Mouse (Mus musculus) activated CD4-positive, CD25-positive, alpha-beta regulatory T cell, adult 4 months (primary cell): ENCODE measurements around the gene Manf. TPM values are rescaled to one million over a fixed set of nuclear protein-coding genes. Genes with fewer than 3 reads are reported as not detected.
A peak's percentile ranks its signal among the peaks of the same experiment; 100 is the strongest.

Source experiments
- ATAC-seq: one replicate; pipeline ENCODE4 v1.8.0; 2017
- polyA plus RNA-seq, 2 experiments: library from polyadenylated mRNA; unstranded; fragments of 100-300 nt; shearing (Covaris generic); gene quantifications; one replicate each; pipeline ENCODE4 v1.2.1; 2017

Gene Manf
- polyA plus RNA-seq, 2 experiments from 2014 or later: 150 to 198 TPM

DNA sequence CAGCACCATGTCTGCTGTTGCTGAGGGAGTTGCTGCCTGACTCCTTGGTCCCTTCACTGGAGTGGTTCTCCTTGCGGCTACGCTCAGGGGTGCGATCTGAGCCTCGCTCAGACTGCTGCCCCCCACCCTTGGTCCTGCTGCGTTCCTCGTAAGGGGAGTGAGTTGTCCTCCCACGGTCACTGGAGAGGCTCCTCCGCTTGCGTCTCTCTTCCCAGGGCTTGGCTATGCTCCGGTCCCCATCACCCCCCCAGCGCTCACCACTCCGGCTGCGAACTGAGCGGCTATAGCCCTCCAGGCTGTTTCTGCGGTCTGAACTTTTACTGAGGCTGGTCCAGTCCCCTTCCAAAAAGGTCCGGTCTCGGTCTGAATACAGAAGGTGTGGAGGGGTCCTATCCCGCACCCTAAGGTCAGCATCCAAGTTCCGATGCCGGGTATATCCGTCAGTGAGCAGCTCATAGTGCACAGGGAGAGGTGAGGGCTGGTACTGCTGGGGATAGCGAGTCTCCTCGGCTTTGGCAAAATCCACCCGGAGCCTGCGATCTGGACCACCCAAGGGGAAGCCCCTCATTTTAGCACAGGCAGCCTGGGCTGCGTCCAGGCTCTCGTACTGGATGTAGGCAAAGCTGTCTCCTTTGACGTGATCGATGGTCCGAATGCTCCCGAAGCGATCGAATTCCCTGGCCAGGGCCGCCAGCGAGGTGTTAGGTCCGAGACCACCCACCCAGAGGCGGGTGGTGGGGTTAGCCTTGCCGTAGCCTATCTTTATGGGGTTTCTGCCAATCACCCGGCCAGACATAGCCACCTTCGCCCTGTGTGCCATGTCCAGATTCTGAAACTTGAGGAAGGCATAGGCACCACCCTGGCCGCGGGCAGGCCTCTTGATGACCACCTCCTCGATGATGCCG lies 6.5 kb downstream of the Manf start:
- ATAC-seq: no peak

GRCm38 (mm10) chr9:106884306-106884705 lies 7.5 kb downstream of the Manf start:
- no peak for ATAC-seq

DNA sequence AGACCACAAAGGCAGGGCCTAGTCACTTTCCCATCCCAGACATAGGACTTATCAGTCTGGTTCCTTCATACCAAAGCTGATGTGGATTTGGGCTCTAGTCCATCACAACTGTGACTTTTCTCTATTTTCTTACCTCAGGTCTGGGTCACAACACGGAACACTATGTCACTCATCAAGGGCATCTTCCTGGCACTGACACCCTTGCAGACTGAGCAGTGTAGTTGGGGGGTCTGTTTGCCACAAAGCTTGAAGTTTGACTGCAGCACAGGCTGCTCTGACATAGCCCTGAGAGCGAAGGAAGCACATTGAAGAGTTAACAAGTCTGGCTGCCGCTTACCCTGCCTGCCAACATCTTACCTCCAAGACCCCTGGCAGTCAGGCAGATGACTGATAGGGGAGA lies 8.7 kb downstream of the Manf start:
- no peak for ATAC-seq

- ATAC-seq: no peak
Observed at GRCm38 (mm10) chr9:106882176-106882575, 9.6 kb downstream of the Manf start.

DNA sequence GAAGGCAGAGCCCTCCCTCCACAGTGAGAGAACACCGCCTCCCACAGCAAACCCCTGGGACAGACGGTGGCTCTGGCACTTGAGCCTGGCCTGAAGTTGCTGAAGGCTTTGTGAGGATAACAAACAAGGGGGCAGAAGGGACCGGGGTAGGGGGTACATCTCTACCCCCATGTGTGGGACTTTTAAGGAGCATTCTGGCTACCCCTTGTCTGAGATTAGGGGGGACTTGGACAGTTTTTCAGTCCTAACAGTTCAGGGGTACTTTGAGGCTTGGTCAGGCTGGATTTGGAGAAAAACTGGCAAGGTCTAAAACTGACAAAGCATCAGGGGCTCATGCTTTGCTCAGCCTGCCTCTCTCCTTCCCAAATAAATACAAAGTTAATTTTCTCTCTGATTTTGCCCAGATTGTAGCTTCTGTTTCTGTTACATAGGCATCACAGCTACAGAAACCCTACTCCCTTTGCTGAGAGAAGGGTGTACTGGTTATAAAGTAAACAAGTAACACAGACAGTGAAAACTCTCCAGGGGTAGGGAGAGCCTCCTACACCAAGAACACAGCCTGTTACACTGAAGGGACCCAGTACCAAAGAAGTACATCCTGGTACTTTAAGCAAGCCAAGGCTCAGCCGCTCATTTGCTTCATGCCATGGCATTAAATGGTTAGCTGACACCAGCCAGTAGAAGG lies 10.6 kb downstream of the Manf start:
- no peak for ATAC-seq

DNA sequence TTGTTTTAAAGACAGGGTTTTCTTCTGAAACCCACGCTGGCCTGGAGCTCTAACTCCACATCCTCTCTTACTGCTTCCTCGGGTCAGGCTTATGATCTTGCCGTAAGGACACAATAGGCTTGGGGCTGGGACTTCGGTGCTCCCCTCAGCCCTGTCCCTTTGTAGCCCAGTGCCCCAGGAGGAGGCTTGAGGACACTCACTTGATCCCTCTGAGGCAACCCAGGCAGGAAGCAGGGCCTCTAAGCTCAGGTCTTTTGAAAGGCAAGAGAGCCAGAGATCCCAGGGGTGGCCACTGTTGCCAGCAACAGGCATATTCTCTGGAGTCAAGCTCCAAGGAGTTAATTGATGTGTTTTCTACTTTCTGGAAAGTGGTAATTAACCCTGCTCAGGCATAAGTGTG lies 12.3 kb downstream of the Manf start:
- ATAC-seq: no peak

DNA sequence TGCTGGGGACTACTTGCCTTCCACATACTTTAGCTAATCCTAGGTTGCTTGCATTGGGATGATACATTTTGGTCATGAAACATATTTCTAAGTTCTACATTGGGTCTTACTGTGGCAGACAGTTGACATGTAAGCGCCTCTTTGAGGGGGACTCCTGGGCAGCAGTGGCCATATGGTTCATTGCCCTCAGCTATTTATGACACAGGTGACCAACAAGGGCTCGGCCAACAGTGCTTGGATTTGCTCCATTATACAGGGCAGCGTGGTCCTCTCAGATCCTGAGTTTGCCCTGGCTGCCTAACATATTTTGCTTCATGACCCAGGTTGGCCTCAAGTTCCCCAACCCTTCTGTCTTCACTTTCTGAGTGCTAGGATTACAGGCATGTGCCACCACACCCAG lies 15.1 kb downstream of the Manf start:
- ATAC-seq: no peak

DNA sequence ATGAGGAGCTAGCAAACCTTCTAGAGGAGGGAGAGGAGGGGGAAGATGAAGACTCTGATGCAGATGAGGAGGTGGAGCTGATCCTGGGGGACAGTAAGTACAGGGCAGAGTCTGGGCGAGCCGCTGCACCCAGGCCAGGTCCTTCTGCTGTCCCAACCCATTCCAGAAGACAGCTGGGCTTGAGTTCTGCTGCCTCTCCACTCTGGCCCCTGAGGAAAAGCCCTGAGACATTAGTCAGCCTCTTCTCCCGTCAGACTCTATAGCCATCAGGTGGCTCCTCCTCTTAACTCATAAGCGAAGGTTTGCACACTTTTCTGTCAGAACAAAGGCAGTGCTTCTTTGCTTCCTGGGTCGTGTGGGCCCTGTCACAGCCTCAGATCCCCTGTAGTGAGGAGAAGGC lies 17.6 kb downstream of the Manf start:
- ATAC-seq: no peak

GRCm38 (mm10) chr9:106858036-106858435 lies 33.7 kb downstream of the Manf start:
- no peak for ATAC-seq

DNA sequence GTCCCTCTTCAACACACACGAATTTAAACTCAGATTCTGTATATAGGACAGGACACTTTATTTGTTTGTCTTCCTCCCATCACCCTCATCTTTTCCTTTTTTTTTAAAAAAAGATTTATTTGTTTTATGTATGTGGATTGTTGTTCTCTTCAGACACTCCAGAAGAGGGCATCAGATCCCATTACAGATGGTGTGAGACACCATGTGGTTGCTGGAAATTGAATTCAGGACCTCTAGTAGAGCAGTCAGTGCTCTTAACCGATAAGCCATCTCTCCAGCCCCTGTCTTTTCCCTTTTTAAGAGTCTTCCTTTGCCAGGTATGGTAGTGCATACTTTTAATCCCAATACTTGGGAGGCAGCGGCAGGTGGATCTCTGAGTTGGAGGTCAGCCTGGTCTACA lies 35.1 kb downstream of the Manf start:
- no peak for ATAC-seq

DNA sequence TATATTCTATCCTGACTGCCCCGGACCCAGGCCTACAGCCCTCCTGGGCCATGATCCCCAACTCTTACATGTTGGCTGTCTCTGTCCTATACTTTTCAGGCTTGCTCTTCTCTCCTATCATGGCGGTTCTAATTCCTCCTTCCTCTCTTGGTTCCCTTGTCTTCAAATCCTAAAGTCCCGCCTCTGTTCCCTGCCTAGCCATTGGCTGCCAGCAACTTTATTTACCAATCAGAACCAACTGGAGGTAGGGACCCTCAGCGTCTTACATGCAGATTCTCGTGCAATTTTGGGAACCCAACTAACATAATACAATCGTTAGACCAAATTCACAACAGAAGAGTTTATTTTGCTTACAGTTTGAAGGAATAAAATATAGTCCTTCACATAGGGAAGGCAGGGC lies 49.0 kb downstream of the Manf start:
- no peak for ATAC-seq

DNA sequence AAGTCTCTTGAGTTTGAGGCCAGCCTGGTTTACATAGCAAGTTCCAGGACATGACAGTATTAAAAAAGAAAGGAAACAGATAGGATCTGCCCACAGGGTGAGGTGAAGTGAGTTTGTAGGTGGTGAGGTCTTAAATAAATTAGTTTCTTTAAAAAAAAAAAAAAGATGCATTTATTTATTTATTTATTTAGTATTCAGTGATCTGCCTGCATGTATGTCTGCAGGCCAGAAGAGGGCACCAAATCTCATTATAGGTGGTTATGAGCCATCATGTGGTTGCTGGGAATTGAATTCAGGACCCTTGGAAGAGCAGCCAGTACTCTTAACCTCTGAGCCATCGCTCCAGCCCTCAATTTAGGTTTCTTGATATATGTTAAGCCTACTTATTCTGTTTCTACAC lies 51.2 kb downstream of the Manf start:
- no peak for ATAC-seq

GRCm38 (mm10) chr9:106822381-106823104 lies 69.2 kb downstream of the Manf start:
- peak; percentile 68 for ATAC-seq

GRCm38 (mm10) chr9:106821618-106822380 lies 70.0 kb downstream of the Manf start, which contains the start of gene Dcaf1:
Gene Dcaf1 (plus strand): TSS chr9:106821874.
- ATAC-seq: peak; percentile 86

- no peak for ATAC-seq
Observed at GRCm38 (mm10) chr9:106821050-106821617, 70.6 kb downstream of the Manf start.

DNA sequence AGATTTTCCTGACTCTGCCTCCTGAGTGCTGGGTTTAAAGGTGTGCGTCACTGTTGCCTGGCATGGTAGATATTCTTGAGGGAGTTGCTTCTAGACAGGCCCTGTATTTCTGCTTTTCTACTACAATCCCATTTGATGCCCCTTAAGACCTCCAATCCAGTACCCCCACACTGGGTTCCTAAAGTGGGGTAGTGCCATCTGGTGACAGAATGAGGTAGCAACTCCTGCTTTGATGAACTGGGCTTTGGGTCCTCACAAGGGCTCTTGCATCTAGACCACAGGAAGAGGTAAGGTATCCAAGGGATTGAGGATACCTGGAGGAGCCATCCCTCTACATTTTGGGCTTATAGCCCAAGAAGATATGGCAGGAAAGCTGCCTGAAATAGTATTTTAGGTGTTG lies 72.6 kb downstream of the Manf start:
- ATAC-seq: no peak

DNA sequence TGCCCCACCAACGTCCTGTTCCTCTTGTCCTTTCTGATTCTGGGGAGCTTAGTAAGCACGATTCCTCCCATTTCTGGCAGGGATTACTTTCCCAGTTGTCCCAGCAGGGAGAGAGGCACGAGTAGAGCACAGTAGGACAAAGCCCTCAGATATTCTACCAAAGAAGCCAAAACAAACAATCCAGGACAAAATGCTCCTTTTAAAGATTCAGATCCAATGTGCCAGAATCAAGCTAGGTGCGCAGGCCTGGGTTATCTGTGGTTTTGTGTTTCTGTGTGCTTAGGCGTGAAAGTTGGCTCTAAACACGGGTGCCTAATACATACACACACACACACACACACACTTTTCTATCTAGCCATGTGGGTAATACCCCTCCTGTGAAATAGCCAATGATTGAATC lies 73.6 kb downstream of the Manf start:
- no peak for ATAC-seq

GRCm38 (mm10) chr9:106806503-106806902 lies 85.3 kb downstream of the Manf start:
- no peak for ATAC-seq

GRCm38 (mm10) chr9:106790831-106791230 lies 100.9 kb downstream of the Manf start:
- ATAC-seq: no peak

DNA sequence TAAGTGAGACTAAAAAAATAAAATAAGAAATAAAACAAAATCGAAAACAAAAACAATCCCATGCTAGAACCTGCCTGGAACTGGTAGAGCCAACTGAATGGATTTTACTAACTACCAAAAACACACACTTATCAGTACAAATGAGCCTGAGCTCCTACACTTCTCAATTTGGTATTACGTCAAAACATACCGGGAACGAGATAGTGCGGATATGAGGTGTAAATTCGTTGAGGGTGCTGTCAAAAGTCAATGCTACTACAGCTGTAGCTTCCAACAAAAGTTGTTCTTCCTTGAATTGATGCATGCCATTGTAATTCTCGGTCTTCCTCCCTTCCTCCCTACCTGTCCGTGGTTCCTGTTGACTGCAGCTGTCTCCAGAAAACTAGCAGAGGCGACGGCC lies 102.4 kb downstream of the Manf start:
- ATAC-seq: no peak

DNA sequence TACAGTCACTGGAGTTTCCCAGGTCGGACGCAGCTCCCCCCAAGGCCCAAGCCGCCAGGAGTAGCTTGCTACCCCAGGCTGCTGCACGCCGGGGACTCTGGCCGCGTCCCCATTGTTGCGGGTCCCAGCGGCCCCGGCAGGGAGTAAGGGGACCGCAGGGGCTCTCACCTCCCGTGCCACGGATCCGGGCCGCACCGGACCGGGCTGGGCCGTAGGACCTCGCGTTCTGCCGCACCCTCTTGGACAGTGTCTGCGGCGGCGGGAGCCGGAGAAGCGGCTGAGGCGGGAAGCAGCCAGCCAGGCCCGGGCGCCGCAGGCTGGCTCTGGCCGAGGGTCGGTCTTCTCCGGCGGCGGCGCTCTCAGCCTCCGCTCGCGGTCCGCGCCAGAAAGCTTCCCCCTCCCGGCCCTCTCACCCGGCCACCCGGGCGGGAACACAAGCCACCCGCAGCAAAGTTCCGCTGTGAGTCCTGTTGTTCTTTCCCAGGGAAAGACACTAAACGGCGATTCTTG lies 102.9 kb downstream of the Manf start, which contains the start of gene Rad54l2:
Gene Rad54l2, minus strand, starts transcription at position 383 of the 510 bp plus-strand sequence.
- ATAC-seq: peak; percentile 64
